Mouse (Mus musculus) G1E (cell line): ENCODE data around the gene Gm49369.

Experiments used
- CTCF ChIP-seq: IDR thresholded peaks from 2 replicates; pipeline ENCODE4 v1.5.1; 2012; ENCODE audit warnings: low read depth, low read length, inconsistent platforms, mixed read lengths
- TAL1 ChIP-seq: conservative IDR thresholded peaks from 2 replicates; pipeline ENCODE4 v1.6.1; 2012; ENCODE audit warnings: low read depth, low read length, inconsistent platforms, mixed read lengths

GRCm38 (mm10) chr7:142330271-142330724, 52.2 kb downstream of the Gm49369 start:
- TF ChIP-seq CTCF (no peak), TAL1 (no peak)
